Mouse (Mus musculus): ENCODE results near the gene Rad18.

DNA sequence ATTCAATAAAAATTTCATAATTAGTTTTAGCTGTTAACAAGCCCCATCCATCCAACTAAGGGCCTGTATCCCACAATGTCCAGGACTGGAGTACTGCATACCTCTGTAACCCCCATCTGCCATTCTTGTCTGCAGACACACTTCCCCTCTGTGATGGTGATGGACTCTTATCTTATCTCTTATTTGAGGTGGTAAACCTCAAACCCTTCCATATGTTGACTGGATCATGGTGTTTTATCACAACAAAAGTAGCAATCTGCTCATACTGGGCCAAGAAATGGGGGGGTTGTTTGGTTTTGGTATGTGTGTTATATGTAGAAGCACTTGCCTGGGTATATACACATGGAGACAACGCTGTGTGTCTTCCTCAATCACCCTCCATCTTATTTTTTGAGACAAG is 5.0 kb downstream of the Rad18 start:
- TF ChIP-seq CTCF (IDR thresholded peaks at IDR 0.05; ENCODE audit: low read depth) (no peak), EP300 (IDR thresholded peaks at IDR 0.05; ENCODE audit: low read depth) (no peak)

Data from liver, embryonic 14.5 days (tissue).